Mouse (Mus musculus): ENCODE data around the gene Pgm2. TPM values are rescaled to one million over a fixed set of nuclear protein-coding genes. Genes with fewer than 3 reads are reported as not detected.
A peak's percentile ranks its signal among the peaks of the same experiment; 100 is the strongest.

The Pgm2 gene
- polyA plus RNA-seq, 1 experiment from 2014 or later, result 36.3 TPM

DNA sequence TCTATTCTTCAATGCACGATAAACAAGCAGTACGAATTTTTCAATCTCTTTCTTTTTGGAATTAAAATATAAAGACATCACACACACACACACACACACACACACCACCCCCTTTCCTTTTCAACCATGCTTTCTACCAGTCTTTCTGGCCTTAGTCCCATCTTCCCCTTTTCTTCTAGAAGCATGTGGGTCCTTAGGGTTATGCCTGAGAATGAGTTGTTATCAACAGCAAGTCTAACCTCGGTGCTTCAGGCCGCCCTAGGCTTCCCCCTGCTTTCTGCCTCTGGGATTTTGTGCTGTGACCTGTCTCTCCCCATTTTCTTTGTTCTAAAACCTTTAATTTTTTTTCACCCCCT is 13.3 kb upstream of the Pgm2 start:
- Histone ChIP-seq H3K4me1 (replicated peaks; ENCODE audit: control insufficient read depth, insufficient read depth, low read length) (no peaks in the 10 kb centered on the region), H3K27ac (ENCODE audit: low read depth, low read length) (no peak overlapping the region), H3K9me3 (ENCODE audit: control insufficient read depth) (no peaks in the 10 kb centered on the region), H3K4me2 (replicated peaks; ENCODE audit: low read depth) (no peak overlapping the region), H3K4me3 (ENCODE audit: low read depth, low read length) (no peak overlapping the region), H3K9ac (ENCODE audit: low read depth, low read length) (no peak overlapping the region), H3K27me3 (replicated peaks; ENCODE audit: control insufficient read depth, insufficient read depth, low read length) (no peaks in the 10 kb centered on the region), H3K36me3 (ENCODE audit: control insufficient read depth, insufficient read depth) (no peaks in the 10 kb centered on the region)
- WGBS, result 66% methylated on average over 4 of the region's 4 CpGs
- no peak for TF ChIP-seq CTCF (IDR thresholded peaks at IDR 0.05; ENCODE audit: low read depth)
- no peak for ATAC-seq

DNA sequence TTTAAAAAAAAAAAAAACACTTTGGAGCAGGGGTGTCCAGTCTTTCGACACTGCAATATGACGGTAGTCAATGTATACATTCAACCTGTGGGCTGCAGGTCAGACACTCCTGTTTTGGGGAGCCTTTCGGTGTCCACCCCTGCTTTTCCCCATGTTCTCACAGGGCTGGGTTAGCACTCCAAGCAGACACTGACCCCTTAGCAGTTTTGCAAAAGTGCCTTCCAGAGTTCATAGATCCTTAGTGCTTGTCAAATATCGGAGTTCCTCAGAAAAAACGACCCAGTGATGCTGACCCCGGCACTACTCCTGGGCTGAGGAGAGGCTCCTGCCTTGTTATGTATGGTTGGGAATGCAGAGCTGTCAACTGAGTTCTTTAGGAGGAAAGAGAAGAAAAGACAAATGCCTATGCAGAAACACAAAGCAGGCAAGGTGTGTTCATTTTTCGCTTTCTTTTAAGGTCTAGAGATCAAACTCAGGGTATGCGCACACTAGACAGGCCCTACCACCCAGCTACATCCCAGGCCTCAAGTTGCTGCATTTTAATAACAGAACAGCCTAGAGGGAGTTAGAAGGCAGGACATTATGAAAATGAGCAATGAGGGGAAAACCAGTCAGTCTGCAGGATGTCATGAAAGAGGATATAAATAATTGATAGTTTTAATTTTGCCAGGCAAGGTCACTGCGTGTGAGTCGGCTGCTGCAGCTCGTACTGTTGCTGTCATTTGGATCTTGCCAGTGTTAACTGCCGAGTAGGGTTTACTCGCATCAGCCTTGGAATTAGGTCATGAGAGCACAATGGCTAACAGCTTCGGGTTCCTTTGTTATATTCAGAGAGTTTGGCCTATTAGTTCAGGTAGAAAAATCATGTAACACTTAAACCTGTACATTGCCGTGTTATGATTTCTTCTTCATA is 9.0 kb upstream of the Pgm2 start:
- Histone ChIP-seq H3K9me3 (ENCODE audit: control insufficient read depth) (no peaks in the 10 kb centered on the region), H3K36me3 (ENCODE audit: control insufficient read depth, insufficient read depth) (no peaks in the 10 kb centered on the region), H3K27ac (ENCODE audit: low read depth, low read length) (no peak overlapping the region), H3K27me3 (replicated peaks; ENCODE audit: control insufficient read depth, insufficient read depth, low read length) (no peaks in the 10 kb centered on the region), H3K4me3 (ENCODE audit: low read depth, low read length) (no peak overlapping the region), H3K4me2 (replicated peaks; ENCODE audit: low read depth) (no peak overlapping the region), H3K9ac (ENCODE audit: low read depth, low read length) (no peak overlapping the region), H3K4me1 (replicated peaks; ENCODE audit: control insufficient read depth, insufficient read depth, low read length) (no peaks in the 10 kb centered on the region)
- TF ChIP-seq CTCF (IDR thresholded peaks at IDR 0.05; ENCODE audit: low read depth), result no peak
- no peak for ATAC-seq
- WGBS, result 77% methylated on average over 15 of the region's 15 CpGs

DNA sequence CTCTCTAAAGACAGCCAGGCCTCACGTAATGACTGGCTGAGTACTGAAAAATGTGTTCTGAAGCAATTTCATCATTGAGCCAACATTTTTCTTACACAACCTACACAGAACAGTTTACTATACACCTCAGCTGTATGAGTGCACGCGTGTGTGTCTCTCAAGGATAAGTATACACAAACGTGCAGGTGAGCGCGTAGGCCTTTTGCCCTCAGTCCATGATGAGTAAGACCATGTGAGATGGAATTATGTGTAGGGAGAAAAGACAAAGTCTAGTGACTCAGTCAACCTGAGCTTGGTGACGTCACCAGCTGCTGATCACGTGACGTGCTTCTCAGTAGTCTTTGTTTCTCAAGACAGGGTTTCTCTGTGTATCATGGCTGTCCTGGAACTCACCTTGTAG is 7.3 kb upstream of the Pgm2 start:
- Histone ChIP-seq H3K4me1 (replicated peaks; ENCODE audit: control insufficient read depth, insufficient read depth, low read length) (no peaks in the 10 kb centered on the region), H3K27me3 (replicated peaks; ENCODE audit: control insufficient read depth, insufficient read depth, low read length) (no peaks in the 10 kb centered on the region), H3K36me3 (ENCODE audit: control insufficient read depth, insufficient read depth) (no peaks in the 10 kb centered on the region), H3K4me2 (replicated peaks; ENCODE audit: low read depth) (no peak overlapping the region), H3K4me3 (ENCODE audit: low read depth, low read length) (no peak overlapping the region), H3K9me3 (ENCODE audit: control insufficient read depth) (no peaks in the 10 kb centered on the region), H3K9ac (ENCODE audit: low read depth, low read length) (no peak overlapping the region), H3K27ac (ENCODE audit: low read depth, low read length) (no peak overlapping the region)
- ATAC-seq, result peak; percentile 79
- 82% methylated on average over 9 of the region's 9 CpGs for WGBS
- no peak for TF ChIP-seq CTCF (IDR thresholded peaks at IDR 0.05; ENCODE audit: low read depth)

DNA sequence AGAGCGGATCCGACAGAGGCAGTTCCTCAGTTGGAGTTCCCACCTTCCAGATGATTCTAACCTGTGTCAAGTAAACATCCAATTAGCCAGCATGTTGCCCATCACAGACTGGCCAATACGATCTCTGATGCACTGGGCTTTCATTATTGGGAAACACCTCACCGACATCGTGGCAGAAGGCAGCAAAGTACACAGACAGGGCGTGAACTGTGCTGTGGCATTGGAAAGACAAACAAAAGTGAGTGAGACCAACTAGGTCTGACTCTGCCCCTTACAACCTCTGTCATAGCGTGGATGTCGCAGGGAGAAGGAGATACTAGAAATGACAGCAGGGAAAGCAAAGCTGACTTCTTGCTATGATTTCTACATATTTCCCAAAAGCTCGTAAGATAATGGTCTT is 4.0 kb upstream of the Pgm2 start:
- Histone ChIP-seq H3K27me3 (replicated peaks; ENCODE audit: control insufficient read depth, insufficient read depth, low read length) (no peaks in the 10 kb centered on the region), H3K9me3 (ENCODE audit: control insufficient read depth) (no peaks in the 10 kb centered on the region), H3K9ac (ENCODE audit: low read depth, low read length) (no peak overlapping the region), H3K27ac (ENCODE audit: low read depth, low read length) (no peak overlapping the region), H3K4me2 (replicated peaks; ENCODE audit: low read depth) (no peak overlapping the region), H3K4me3 (ENCODE audit: low read depth, low read length) (no peak overlapping the region), H3K4me1 (replicated peaks; ENCODE audit: control insufficient read depth, insufficient read depth, low read length) (no peaks in the 10 kb centered on the region), H3K36me3 (ENCODE audit: control insufficient read depth, insufficient read depth) (no peaks in the 10 kb centered on the region)
- no peak for TF ChIP-seq CTCF (IDR thresholded peaks at IDR 0.05; ENCODE audit: low read depth)
- 0 out of 2 replicates have a peak, but pooled peaks have one; percentile 23 for ATAC-seq
- WGBS, result 56% methylated on average over 9 of the region's 9 CpGs

DNA sequence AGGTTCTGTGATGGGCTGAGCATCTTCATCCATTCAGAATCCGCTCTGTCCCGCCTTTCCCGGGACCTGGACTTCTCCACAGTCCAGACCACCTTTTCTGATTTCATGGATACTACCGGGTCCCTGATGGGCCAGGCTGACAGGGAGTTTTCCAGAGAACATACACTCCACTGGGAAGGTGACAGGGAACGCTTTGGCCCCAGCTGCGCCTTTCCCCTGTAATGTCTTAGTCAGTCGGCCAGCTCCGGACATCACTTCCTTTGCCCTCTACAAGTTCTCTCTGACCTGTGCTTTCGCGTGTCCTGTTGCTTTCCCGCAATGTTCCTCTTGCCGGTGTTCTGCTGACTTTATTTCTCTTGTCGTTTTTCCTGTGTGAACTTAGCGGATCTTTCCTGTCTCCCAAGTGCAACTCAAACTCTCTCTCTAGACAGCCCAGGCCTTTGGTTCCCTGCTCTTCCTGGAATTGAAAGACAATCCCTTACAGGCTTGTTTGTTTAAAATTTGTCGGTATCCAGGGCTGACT is 660 bp downstream of the Pgm2 start:
- ATAC-seq, result no peak
- H3K27me3 ChIP-seq (replicated peaks; ENCODE audit: control insufficient read depth, insufficient read depth, low read length), result no peaks in the 10 kb centered on the region
- H3K36me3 ChIP-seq (ENCODE audit: control insufficient read depth, insufficient read depth), result peaks cover 8% of the 10 kb centered on the region
- H3K9ac ChIP-seq (ENCODE audit: low read depth, low read length), result peak overlapping the region; percentile 81
- peaks cover 11% of the 10 kb centered on the region for H3K4me1 ChIP-seq (replicated peaks; ENCODE audit: control insufficient read depth, insufficient read depth, low read length)
- TF ChIP-seq CTCF (IDR thresholded peaks at IDR 0.05; ENCODE audit: low read depth), result no peak
- WGBS, result 4% methylated on average over 15 of the region's 15 CpGs
- peak overlapping the region; percentile 82 for H3K4me2 ChIP-seq (replicated peaks; ENCODE audit: low read depth)
- peak overlapping the region; percentile 80 for H3K27ac ChIP-seq (ENCODE audit: low read depth, low read length)
- peak overlapping the region; percentile 82 for H3K4me3 ChIP-seq (ENCODE audit: low read depth, low read length)
- no peaks in the 10 kb centered on the region for H3K9me3 ChIP-seq (ENCODE audit: control insufficient read depth)

DNA sequence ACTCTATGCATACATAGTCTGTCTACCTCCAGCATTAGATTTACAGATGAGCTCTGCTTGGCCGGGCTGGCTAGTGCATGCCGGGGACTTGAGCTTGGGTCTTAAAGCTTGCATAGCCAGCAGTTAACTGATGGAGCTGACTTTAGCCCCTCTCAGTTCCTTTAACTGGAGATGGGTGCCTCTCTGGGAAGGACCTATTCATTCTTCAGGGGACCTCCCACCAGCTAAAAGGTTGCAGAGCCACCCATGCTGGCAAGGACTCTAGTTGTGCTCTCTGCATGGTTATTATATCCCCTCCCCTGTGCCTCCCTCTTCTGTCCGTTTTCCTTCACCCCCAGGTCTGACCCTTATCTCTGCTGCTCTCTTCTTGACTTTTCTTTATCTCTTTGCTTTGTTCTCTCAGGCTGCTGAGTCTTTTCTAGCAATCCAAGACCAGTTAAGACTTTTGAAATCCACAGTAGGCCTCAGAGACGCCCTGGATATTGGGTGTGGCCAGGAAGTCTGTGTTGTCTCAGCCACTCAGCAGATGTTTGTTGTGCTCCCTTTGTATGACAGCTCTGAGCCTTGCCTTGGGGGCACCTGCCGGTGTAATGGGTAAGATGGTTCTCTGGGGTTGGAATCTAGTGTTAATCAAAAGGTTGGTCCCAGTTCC is 2.7 kb downstream of the Pgm2 start:
- TF ChIP-seq CTCF (IDR thresholded peaks at IDR 0.05; ENCODE audit: low read depth), result no peak
- WGBS, result 56% methylated on average over 5 of the region's 5 CpGs

More for the DNA sequence above, 2.7 kb downstream of the Pgm2 start:
- Histone ChIP-seq H3K27ac (ENCODE audit: low read depth, low read length) (0 out of 2 replicates have a peak overlapping the region, but pooled peaks have one; percentile 7), H3K4me1 (replicated peaks; ENCODE audit: control insufficient read depth, insufficient read depth, low read length) (peaks cover 11% of the 10 kb centered on the region), H3K36me3 (ENCODE audit: control insufficient read depth, insufficient read depth) (peaks cover 12% of the 10 kb centered on the region), H3K4me2 (replicated peaks; ENCODE audit: low read depth) (peak overlapping the region; percentile 17; the same call in 1 of the 2 replicates), H3K4me3 (ENCODE audit: low read depth, low read length) (no peak overlapping the region), H3K9ac (ENCODE audit: low read depth, low read length) (no peak overlapping the region), H3K9me3 (ENCODE audit: control insufficient read depth) (no peaks in the 10 kb centered on the region), H3K27me3 (replicated peaks; ENCODE audit: control insufficient read depth, insufficient read depth, low read length) (no peaks in the 10 kb centered on the region)
- ATAC-seq, result 0 out of 2 replicates have a peak, but pooled peaks have one; percentile 29
